Mouse (Mus musculus) olfactory bulb, adult 2 months (tissue): ENCODE data around the gene Ddah2. TPM values are rescaled to one million over a fixed set of nuclear protein-coding genes. Genes with fewer than 3 reads are reported as not detected.

Source experiments
- H3K27ac ChIP-seq: fragments of 200-500 bp; 2 replicates; pipeline ENCODE4 v1.5.1; 2012; ENCODE audit warnings: low read depth, low read length; ENCODE audit not compliant: insufficient read depth
- H3K4me1 ChIP-seq: fragments of 200-500 bp; 2 replicates; pipeline ENCODE4 v1.6.1; 2012; ENCODE audit warnings: low read length; ENCODE audit not compliant: control insufficient read depth, insufficient read depth
- H3K4me3 ChIP-seq: fragments of 200-500 bp; 2 replicates; pipeline ENCODE4 v1.5.1; 2012; ENCODE audit warnings: mild to moderate bottlenecking, low read depth, low read length, moderate library complexity; ENCODE audit not compliant: insufficient read depth
- CTCF ChIP-seq: fragments of 200-500 bp; IDR thresholded peaks from 2 replicates; pipeline ENCODE4 v1.5.1; 2012; ENCODE audit warnings: low read depth, mild to moderate bottlenecking, low read length, moderate library complexity; ENCODE audit not compliant: insufficient read depth
- POLR2A ChIP-seq: fragments of 200-500 bp; IDR thresholded peaks from 2 replicates; pipeline ENCODE4 v1.6.1; 2012; ENCODE audit warnings: mild to moderate bottlenecking, low read depth, low read length, moderate library complexity; ENCODE audit not compliant: insufficient read depth
- WGBS: fragments of 180-500 bp; shearing (Covaris S2); methylation state at CpG from one replicate; pipeline ENCODE4 v1.1.7; 2018; 5-methylcytosine and 5-hydroxymethylcytosine counted together
- polyA plus RNA-seq: library from polyadenylated mRNA; stranded (reverse); fragments of >200 nt; gene quantifications from 2 replicates; pipeline ENCODE4 v1.2.4, GENCODE M21; 2012; ENCODE audit warnings: low replicate concordance; ENCODE audit not compliant: missing spikeins, insufficient read depth, insufficient read length

The Ddah2 gene
- polyA plus RNA-seq, 1 experiment = not detected

DNA sequence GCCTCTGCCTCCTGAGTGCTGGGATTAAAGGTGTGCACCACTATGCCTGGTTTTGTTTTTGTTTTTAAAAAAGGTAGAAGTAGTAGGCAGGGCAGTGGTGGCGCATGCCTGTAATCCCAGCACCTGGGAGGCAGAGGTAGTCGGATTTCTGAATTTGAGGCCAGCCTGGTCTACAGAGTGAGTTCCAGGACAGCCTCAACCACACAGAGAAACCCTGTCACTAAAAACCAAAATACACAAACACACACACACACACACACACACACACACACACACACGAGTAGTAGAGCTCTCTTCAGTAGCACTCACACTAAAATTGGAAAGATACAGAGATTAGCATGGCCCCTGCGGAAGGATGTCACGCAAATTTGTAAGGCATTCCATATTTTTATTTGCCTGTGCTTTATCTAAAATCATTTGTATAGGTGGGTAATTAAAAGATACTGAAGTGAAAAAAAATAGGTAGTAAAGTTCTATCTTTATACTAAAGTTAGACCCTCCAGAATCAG is 9.8 kb upstream of the Ddah2 start:
- TF ChIP-seq CTCF (no peak), POLR2A (no peak)
- WGBS = 84% methylated on average over 5 of the region's 5 CpGs
- no peak overlapping the region for H3K27ac ChIP-seq

DNA sequence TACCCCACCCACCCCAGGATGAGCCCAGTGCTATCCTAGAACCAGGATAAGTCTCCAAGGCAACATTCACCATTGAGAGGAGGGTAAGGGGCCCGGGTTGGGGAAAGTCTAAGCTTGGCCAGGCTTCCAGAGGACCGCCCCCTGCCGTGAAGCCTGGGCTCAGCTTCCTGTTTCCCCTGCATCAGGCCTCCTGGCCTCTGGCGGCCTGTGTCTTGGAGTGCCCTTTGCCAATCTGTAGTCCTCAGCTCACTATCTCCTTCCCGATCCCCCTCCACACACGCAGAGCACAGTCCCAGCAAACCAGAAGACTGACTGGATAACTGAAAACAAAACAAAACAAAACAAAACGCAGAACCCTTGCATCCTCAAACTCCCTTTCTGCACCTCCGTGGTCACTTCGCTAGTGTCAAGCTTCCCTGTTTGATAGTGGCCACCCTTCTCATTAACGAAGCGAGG is 9.2 kb upstream of the Ddah2 start, which contains the start of gene Clic1:
TSS of gene Clic1 (plus strand) at position 406 of the 456 bp plus-strand sequence.
- Histone ChIP-seq H3K27ac (peak within 1 kb of the TSS; percentile 47; the same call in 1 of the 2 replicates), H3K4me1 (peaks cover 33% of the 10 kb centered on the region), H3K4me3 (peak within 1 kb of the TSS; percentile 47)
- TF ChIP-seq POLR2A (no peak), CTCF (no peak)
- WGBS = 22% methylated on average over 11 of the region's 11 CpGs

More for the DNA sequence above, 9.8 kb upstream of the Ddah2 start:
- peaks cover 33% of the 10 kb centered on the region for H3K4me1 ChIP-seq
- no peak overlapping the region for H3K4me3 ChIP-seq

GRCm38 (mm10) chr17:35050126-35050750 is 8.6 kb upstream of the Ddah2 start:
- H3K27ac ChIP-seq = peak overlapping the region; percentile 47; the same call in 1 of the 2 replicates
- H3K4me3 ChIP-seq = peak overlapping the region; percentile 47
- WGBS = 12% methylated on average over 27 of the region's 27 CpGs
- H3K4me1 ChIP-seq = peaks cover 33% of the 10 kb centered on the region
- TF ChIP-seq POLR2A = no peak
- no peak for TF ChIP-seq CTCF

DNA sequence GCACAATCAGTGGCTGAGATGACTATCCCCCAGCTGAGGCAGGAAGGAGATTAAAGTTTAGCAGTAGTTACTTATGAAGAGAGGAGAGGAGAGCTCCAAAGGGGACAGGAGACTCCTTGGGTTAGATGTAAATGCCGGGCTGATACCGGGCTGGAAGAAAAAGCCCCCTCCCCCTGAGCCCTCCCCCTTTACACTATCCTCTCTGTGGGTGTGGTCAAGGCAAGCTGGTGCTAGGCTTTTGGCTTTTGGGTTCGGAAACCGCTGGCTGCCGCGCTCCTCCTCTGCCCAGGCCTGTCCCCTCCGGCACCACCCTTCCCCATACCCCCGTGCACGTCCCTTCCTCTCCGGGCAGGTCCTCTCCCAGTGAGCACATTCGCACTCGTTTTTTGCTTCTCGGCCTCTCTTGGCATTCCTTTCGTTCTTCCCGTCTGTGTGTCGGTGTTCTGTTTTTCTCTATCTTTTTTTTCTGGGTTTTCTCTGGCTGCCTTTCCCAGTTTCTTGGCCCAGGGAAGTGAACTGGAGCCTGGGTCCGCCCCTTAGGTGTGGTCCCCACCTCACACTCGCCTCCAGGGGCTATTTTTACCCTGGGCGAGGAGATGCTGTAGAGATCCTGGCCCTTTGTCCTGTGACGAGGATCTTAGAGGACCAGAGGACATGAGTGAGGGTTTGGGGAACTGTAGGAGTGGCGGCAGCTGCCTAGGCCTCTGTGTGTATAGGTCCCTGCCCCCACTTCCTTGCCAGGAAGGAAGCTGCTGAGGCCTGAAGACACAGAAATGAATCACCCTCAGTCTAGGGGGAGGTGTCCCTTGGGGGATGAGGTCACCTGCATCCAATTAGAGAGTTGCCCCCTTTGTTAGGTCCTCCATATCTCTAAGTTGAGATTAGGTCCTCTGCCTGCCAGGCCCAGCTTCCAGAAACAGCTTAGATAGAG is 7.4 kb upstream of the Ddah2 start:
- Histone ChIP-seq H3K27ac (peak overlapping the region; percentile 41), H3K4me1 (peaks cover 27% of the 10 kb centered on the region), H3K4me3 (peak overlapping the region; percentile 47)
- no peak for TF ChIP-seq CTCF
- TF ChIP-seq POLR2A = no peak
- 25% methylated on average over 21 of the region's 21 CpGs for WGBS

DNA sequence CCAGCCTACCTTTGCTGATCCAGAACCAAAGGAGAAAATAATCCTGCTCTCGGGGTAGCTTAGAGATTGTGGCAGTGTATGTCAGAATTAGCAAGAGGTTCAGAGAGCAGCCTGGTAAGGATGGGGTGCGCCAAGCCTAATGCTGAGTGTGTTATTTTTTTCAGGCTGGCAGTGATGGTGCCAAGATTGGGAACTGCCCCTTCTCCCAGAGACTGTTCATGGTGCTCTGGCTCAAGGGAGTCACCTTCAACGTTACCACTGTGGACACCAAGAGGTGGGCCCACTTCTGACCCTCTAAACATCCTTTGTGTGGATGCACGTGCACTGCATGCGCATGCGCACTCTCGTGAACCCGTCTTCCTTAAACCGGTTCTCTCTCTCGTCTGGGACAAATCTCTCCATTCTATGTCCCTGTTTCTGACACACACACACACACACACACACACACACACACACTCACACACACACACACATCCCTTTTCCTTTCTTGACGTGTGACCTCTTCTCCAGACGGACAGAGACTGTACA is 6.5 kb upstream of the Ddah2 start:
- WGBS = 79% methylated on average over 12 of the region's 12 CpGs
- TF ChIP-seq POLR2A = no peak
- TF ChIP-seq CTCF = no peak
- Histone ChIP-seq H3K4me1 (peaks cover 24% of the 10 kb centered on the region), H3K4me3 (no peak overlapping the region), H3K27ac (0 out of 2 replicates have a peak overlapping the region, but pooled peaks have one; percentile 41)

GRCm38 (mm10) chr17:35055691-35056495 is 2.9 kb upstream of the Ddah2 start:
- TF ChIP-seq POLR2A = no peak
- no peak for TF ChIP-seq CTCF
- Histone ChIP-seq H3K4me1 (peaks cover 20% of the 10 kb centered on the region), H3K4me3 (no peak overlapping the region), H3K27ac (no peak overlapping the region)
- WGBS = 94% methylated on average over 7 of the region's 7 CpGs

GRCm38 (mm10) chr17:35057090-35057489 is 1.7 kb upstream of the Ddah2 start:
- Histone ChIP-seq H3K4me1 (peaks cover 12% of the 10 kb centered on the region; the same call in 1 of the 2 replicates), H3K27ac (no peak overlapping the region), H3K4me3 (no peak overlapping the region)
- TF ChIP-seq POLR2A (no peak), CTCF (no peak)
- 91% methylated on average over 3 of the region's 3 CpGs for WGBS

DNA sequence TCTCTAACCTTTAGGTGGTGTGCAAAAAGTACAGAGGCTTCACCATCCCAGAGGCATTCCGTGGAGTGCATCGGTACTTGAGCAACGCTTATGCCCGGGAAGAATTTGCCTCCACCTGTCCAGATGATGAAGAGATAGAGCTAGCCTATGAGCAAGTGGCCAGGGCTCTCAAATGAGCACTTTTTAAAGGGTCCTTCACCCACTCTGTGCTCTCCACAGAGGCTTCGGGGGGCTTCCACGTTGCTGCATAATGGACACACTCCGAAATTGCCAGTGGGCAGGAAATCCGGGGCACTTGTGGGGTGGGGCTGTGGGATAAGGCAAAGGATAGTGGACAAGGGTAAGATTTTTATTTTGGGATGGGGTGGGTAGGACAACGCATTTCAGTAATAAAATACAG is 519 bp upstream of the Ddah2 start:
- Histone ChIP-seq H3K27ac (no peak overlapping the region), H3K4me3 (no peak overlapping the region), H3K4me1 (peaks cover 10% of the 10 kb centered on the region; the same call in 1 of the 2 replicates)
- 71% methylated on average over 9 of the region's 9 CpGs for WGBS
- TF ChIP-seq POLR2A = no peak
- no peak for TF ChIP-seq CTCF
